Mouse (Mus musculus) bone marrow macrophage, adult 2 months (primary cell): ENCODE measurements at regions not wholly inside any gene's neighbourhood (a gene's known extent, or its start where the extent isn't known, plus 50 kb on each side); places are given as distances from the start of the nearest gene placed in this dataset.

Experiments used
- H3K27ac ChIP-seq: 2 replicates; pipeline ENCODE4 v1.5.1; 2012; ENCODE audit warnings: low read depth, low read length; ENCODE audit not compliant: insufficient read depth
- H3K4me1 ChIP-seq: 2 replicates; pipeline ENCODE4 v1.6.1; 2012; ENCODE audit warnings: low read length; ENCODE audit not compliant: control insufficient read depth, insufficient read depth
- H3K4me3 ChIP-seq: 2 replicates; pipeline ENCODE4 v1.5.1; 2012; ENCODE audit warnings: mild to moderate bottlenecking, low read length, moderate library complexity; ENCODE audit not compliant: insufficient read depth
- CTCF ChIP-seq: IDR thresholded peaks from 2 replicates; pipeline ENCODE4 v1.5.1; 2012; ENCODE audit warnings: low read depth, mild to moderate bottlenecking, low read length, moderate library complexity
- POLR2A ChIP-seq: IDR thresholded peaks from 2 replicates; pipeline ENCODE4 v1.6.1; 2012; ENCODE audit warnings: mild to moderate bottlenecking, low read depth, low read length, borderline replicate concordance

- TF ChIP-seq CTCF: no peak
- TF ChIP-seq POLR2A: no peak
- no peak overlapping the region for H3K4me3 ChIP-seq
- no peak overlapping the region for H3K27ac ChIP-seq
- peaks cover 5% of the 10 kb centered on the region for H3K4me1 ChIP-seq
These were observed 475.4 kb downstream of the Lmo4 start for GRCm38 (mm10) chr3:143729473-143730076.

DNA sequence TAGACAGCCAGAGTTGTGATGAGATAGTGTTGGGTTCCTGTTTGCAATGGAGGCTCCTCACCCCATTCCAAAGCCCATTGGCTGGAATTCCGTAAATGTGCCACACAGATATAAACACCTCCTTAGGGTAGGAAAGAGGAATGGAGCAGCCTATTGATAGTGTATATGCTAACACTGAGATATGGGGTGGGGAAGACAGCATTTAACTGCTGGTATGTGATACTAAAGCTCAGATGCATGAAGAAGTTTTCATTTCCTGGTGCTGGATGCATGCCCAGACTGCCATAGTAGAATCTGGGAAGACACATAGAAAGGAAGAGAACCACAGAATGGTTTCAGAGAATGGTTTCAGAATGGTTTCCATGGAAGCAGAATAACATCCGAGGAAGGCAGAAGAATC, 482.4 kb downstream of the Lmo4 start:
- Histone ChIP-seq H3K27ac (no peak overlapping the region), H3K4me3 (no peak overlapping the region), H3K4me1 (no peaks in the 10 kb centered on the region)
- TF ChIP-seq POLR2A (no peak), CTCF (no peak)

DNA sequence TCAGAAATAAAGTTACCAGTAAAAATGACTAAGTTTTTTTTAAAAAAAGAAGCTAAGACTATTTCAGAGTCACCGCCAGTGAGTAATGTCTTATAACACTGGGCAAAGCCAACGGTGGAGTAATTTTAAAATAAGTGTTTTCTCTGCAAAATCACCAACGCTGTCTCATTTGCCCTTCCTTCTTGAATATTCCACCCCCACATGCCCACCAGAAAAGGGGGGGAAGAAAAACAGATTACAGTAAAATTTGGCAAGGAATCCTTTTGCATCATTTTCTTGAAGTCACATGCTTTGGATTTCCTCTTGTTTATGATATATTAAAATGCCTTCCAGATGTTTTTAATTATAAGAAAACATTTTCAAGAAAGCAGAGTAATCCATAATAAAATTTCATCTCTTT, 482.9 kb downstream of the Lmo4 start:
- H3K27ac ChIP-seq: no peak overlapping the region
- TF ChIP-seq CTCF: no peak
- TF ChIP-seq POLR2A: no peak
- H3K4me3 ChIP-seq: no peak overlapping the region
- H3K4me1 ChIP-seq: no peaks in the 10 kb centered on the region

DNA sequence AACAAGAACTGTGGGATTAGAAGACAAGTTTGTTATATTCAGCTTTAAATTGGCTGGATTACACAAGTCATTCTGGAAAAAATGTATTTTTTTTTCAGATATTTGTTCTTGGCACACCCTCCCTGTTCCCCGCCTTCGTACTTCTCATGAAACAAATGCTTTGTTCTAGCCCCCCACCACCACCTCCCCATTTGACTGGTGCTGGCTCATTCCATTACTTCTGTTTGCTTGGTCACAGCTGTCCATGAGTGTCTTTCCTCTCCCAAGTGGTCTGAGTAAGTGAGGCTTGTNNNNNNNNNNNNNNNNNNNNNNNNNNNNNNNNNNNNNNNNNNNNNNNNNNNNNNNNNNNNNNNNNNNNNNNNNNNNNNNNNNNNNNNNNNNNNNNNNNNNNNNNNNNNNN, 491.8 kb downstream of the Lmo4 start:
- no peaks in the 10 kb centered on the region for H3K4me1 ChIP-seq
- no peak overlapping the region for H3K4me3 ChIP-seq
- TF ChIP-seq POLR2A (no peak), CTCF (no peak)
- no peak overlapping the region for H3K27ac ChIP-seq

GRCm38 (mm10) chr3:143710805-143711469, 494.1 kb downstream of the Lmo4 start:
- no peak for TF ChIP-seq POLR2A
- no peak for TF ChIP-seq CTCF
- Histone ChIP-seq H3K27ac (no peak overlapping the region), H3K4me1 (no peaks in the 10 kb centered on the region)

GRCm38 (mm10) chr3:143706679-143707078, 498.3 kb downstream of the Lmo4 start:
- H3K4me3 ChIP-seq: no peak overlapping the region
- TF ChIP-seq POLR2A: no peak
- TF ChIP-seq CTCF: no peak
- H3K4me1 ChIP-seq: no peaks in the 10 kb centered on the region
- no peak overlapping the region for H3K27ac ChIP-seq

More at GRCm38 (mm10) chr3:143710805-143711469, 494.1 kb downstream of the Lmo4 start:
- no peak overlapping the region for H3K4me3 ChIP-seq

- Histone ChIP-seq H3K4me3 (no peak overlapping the region), H3K4me1 (no peaks in the 10 kb centered on the region), H3K27ac (no peak overlapping the region)
- TF ChIP-seq POLR2A (no peak), CTCF (no peak)
These were observed 510.2 kb downstream of the Lmo4 start for GRCm38 (mm10) chr3:143694817-143695216.

DNA sequence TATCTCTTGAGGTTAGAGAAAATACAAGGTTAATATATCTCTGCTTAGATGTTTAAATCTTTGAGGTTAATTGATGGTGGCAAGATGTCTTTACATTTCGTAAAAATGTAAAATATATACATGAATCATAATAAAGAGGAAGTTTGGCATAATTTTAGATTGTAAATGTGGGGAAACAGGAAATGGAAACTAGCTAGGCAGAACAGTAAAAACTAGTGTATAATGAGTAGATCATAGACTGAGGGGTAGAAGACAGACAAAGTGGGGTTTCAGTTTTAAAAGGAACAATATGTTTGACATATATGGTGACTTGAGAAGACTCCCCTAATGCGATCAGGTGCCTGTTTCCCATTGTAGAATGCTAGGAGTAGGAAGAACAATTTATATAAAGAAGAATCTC, 519.3 kb downstream of the Lmo4 start:
- Histone ChIP-seq H3K27ac (peak overlapping the region; percentile 86), H3K4me3 (no peak overlapping the region), H3K4me1 (peaks cover 37% of the 10 kb centered on the region)
- no peak for TF ChIP-seq POLR2A

GRCm38 (mm10) chr3:143678186-143678585, 526.8 kb downstream of the Lmo4 start:
- peaks cover 18% of the 10 kb centered on the region for H3K4me1 ChIP-seq
- no peak overlapping the region for H3K27ac ChIP-seq
- TF ChIP-seq CTCF (no peak), POLR2A (no peak)
- no peak overlapping the region for H3K4me3 ChIP-seq

GRCm38 (mm10) chr3:143674855-143675254, 530.2 kb downstream of the Lmo4 start:
- TF ChIP-seq CTCF: no peak
- no peak for TF ChIP-seq POLR2A
- no peak overlapping the region for H3K4me3 ChIP-seq
- H3K27ac ChIP-seq: peak overlapping the region; percentile 36
- peaks cover 18% of the 10 kb centered on the region for H3K4me1 ChIP-seq

DNA sequence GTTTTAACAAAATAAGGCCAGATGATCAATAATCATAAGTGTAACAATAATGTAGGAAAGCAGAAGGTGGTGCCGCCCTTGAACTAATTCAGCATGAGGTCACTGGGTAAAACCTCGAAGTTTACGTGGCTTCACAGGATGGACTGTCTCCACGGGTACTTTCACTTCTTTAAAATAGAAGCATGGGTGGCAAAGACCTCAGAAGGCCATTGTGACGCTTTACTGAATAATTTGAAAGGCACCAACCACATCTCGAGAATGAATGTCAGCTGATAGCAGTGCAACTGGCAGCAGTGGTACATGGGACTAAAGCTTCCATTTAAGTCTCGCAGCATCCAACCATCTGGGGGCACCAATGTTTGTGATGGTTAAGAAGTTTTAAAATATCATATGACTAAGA, 530.6 kb downstream of the Lmo4 start:
- peak overlapping the region; percentile 36; the same call in 1 of the 2 replicates for H3K27ac ChIP-seq
- TF ChIP-seq POLR2A (no peak), CTCF (no peak)
- peaks cover 18% of the 10 kb centered on the region for H3K4me1 ChIP-seq
- no peak overlapping the region for H3K4me3 ChIP-seq
